Mouse (Mus musculus): ENCODE data around the gene Vmn1r59.
"Not testable (repeated sequence)": the region's sequence is repeated elsewhere in the genome, so short reads cannot be mapped to it uniquely, and the experiment has no call there.

The Vmn1r59 gene

DNA sequence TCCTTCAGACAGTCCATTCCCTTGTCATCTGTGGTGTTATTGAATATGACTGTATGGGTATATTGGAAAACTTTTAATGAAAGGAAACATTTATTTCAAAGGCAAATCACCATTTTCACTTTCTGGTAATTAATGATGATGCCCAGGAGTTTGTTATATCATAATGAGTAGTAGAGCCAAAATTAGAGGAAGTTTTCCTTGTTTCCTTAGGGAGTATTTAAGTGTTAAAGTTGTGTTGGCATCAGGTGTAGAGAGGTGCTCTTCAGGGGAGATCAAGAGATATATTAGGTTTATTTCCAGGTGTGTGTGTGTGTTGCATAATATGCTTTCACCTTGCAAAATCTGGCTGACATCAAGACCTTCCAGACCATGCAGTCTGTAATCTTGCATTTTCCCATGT lies at the start of gene Vmn1r59:
TSS of gene Vmn1r59 (minus strand) at position 101 of the 400 bp plus-strand sequence.
- no peak for DNase-seq (ENCODE audit: low read depth, low spot score)

GRCm38 (mm10) chr7:5493856-5494255 lies 37.3 kb upstream of the Vmn1r59 start, which contains the start of gene Vmn2r28:
Vmn2r28 (minus strand) TSS chr7:5493956.
- not testable (repeated sequence) for DNase-seq (ENCODE audit: low read depth, low spot score)

GRCm38 (mm10) chr7:5454011-5454410 lies 2.6 kb downstream of the Vmn1r59 start:
- DNase-seq (ENCODE audit: low read depth, low spot score): not testable (repeated sequence)

- DNase-seq (ENCODE audit: low read depth, low spot score): no peak
Measured at GRCm38 (mm10) chr7:5448627-5449026, 7.9 kb downstream of the Vmn1r59 start.

GRCm38 (mm10) chr7:5413296-5413695 lies 43.3 kb downstream of the Vmn1r59 start, which contains the start of gene Vmn1r58:
Vmn1r58 (minus strand) TSS chr7:5413396.
- not testable (repeated sequence) for DNase-seq (ENCODE audit: low read depth, low spot score)

- DNase-seq (ENCODE audit: low read depth, low spot score): no peak
Measured at GRCm38 (mm10) chr7:5406201-5406600, 50.4 kb downstream of the Vmn1r59 start.

Measured in retina, postnatal 7 days (tissue).